Mouse (Mus musculus): ENCODE measurements at regions not wholly inside any gene's neighbourhood (a gene's known extent, or its start where the extent isn't known, plus 50 kb on each side); places are given as distances from the start of the nearest gene placed in this dataset.

DNA sequence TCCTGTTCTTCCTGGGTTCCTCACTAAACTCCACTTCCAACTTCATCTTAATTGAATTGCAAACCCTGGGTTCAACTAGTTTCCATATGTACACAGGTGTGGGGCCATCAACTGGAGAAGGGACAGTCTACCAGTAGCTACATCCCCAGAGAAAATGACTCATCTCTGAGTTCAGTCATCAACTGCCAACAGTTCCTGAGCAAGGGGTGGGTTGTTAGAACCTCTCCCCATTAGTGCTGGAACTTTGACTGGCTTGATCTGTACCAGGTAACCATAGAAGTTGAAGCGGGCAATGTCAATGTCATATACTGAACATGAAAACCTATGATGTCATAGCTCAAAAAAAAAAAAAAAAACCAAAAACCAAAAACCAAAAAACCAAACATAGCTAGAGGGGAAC, 69.8 kb downstream of the Gm21750 start:
- no peak for DNase-seq

DNA sequence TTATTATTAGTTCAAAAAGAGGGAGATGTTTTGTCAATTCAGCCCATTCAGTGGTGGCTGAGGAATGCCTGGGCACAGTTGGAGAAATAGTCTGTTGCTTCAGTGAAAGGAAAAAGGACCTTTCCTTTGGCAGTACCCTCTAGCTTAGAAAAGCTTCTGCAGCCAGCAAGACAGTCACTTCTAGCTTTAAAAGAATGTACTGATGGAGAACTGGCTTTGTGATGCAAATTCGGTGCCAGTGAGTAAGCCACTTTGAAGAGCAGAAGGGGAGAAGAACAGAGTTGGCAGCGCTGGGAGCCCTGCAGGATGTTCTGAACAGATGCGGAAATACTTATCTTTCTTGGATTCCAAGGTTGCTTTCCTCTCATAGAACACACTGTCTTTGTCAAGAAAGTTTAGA, 71.1 kb downstream of the Gm21750 start:
- no peak for DNase-seq

DNA sequence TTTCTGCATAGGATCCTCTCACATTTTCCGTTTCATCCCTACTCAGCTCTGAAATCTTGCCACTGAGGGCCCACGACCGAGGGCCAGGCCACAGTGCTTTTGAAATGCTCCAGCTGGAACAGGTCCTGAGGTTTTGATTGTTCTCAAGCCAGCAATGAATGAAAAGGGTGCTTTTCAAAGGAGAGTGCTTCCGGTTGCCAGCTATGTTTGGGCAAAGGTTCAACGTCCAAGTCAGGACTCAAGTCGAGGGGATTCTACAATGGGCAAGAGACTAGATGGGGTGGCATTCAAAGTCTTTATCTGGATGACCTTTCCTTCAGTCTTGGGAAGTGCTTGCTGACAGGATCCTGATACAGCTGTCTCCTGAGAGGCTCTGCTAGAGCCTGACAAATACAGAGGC, 89.8 kb downstream of the Gm21750 start:
- no peak for DNase-seq

DNA sequence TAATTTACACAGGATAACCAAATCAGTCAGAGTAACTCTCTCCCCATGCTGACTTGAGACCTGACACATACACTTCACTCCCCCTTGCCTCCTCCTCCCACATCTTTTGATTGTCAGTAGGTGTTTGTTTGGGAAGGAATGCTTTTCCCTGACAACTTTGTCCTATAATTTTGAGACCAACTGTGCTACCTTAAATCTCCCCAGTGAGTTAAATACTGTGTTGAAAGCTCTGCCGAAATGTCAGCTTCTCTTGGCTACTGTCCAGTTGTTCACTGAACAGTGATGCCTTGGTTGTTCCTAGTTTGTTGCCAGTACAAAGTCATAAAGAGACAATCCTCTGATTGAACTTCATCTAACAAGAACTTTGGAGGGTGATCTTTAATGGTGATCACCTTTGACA, 99.0 kb downstream of the Gm21750 start:
- no peak for DNase-seq

DNA sequence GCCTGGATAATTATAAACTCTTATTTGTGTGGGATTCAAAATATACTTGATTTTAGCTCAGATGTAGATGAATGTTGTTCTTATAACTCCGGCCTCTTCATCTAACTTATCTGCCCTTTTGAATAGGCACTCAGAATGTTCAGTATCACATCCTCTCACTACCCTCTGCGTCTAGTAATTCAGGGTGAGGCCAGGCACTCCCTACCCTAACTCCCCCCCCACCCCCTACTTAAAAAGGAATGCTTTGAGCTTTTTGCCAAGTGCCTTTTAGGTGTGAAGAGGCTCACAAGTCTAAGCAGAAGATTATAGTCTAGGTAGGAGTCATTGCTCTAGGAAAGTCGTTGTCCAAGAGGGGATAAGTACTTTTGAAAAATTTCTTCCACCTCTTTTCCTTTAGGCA, 111.9 kb downstream of the Gm21750 start:
- DNase-seq, result no peak

DNA sequence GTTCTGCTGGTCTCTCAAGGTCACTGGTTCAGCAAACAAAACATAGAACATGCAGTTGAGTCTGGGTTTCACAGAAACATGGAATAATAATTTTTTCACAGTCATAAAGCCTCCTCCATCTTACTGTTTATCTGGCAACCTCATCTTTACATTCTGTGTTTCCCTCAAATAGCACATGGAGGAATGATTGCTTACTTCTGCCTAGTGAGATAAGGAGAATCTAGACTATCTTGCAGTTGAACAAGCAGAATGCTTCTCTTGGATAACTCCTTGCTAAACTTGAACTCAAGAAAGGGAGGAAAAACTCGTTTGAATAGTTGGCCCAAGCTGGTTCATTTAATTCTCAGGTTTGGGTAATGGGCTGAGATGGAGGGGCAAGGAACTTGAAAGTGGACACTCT, 112.8 kb downstream of the Gm21750 start:
- no peak for DNase-seq

DNA sequence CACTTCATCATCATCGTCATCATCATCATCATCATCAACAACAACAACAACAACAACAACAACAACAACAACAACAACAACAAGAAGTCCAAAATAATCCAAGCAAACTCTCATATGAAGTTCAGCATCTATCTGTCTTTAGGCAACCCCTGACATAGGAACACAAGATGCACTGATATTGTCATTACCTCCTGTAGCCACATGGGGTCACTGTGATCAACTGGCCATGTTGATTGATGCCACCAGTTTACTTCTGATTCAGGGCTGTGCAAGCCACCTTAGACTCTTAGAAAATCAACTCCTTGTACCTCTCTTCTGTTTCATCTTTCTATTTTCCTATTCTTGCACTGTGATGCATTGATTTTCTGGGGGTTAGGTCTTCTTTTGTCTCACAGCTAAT, 115.0 kb downstream of the Gm21750 start:
- DNase-seq, result peak; percentile 5

DNA sequence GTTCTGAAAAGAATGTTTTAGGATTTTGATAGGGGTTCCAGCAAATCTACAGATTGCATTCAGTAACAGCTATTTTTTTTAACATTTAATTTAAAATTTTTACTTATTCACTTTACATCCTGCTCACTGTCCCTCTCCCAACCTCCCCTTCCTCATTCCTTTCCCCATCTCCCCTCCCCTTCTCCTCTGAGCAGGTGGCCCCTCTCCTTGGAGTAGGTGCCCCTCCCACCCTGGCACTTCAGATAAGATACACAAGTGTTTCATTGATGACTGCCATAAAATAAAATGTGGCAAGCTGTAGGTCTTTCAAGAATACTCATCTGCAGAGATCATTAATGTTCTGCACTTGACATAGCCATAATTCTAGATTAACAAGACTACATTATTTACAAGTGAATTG, 146.1 kb downstream of the Gm21750 start:
- DNase-seq, result no peak

DNA sequence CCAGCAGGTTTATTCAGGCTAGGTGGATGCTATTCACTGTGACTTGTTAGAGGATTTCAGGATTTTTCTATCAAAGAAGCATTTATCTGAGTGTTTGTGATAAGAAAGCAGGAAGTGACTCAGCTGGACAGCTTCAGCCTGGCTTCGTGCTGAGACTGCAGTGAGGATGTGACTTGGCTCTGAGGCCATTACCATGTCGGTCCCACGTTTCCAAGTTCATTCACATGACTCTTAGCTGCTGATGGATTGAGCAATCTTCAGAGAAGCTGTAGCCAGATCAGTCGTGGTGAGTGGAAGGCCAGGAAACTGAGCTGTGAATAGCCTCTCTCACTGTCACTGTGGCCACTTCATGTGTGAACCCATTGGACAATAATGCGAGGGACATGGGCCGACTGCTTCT, 177.9 kb downstream of the Gm21750 start:
- DNase-seq, result no peak

DNA sequence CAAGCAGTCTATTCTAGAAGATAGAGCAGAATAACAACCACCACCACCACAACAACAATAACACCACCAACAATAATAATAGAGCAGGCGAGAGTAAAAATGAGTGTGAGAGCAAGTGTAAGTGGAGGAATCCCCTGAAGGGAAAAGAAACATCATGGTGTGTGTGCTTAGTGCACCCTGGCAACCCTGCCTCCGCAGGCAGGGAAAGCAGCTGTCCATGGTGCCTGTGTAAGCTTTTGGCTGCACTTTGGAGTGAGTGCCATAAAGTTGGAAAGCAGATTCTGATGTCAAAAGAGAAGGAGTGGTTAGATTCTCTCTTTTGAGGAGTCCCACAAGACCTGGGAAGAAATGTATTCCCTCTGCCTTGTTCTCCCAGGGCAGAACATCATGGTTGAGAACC, 200.8 kb downstream of the Gm21750 start:
- DNase-seq, result no peak

DNA sequence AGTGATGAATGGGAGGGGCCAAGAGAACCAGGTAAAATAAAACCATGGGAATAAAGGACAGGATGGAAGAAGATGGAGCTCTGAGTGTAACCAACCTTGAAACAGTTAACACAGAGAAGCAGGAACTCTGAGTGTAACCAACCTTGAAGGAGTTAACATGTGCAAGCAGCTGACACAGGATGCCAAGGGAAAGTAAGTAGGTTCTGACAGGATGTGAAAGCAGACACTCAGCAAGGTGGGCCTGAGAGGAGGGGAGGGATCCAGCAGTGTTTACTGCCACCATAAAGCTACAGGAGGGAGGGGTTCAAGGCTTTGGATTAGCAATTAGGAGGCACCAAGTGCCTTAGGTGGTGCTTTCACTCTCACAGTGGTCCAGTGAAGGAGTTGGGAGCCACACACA, 213.3 kb downstream of the Gm21750 start:
- DNase-seq, result no peak

DNA sequence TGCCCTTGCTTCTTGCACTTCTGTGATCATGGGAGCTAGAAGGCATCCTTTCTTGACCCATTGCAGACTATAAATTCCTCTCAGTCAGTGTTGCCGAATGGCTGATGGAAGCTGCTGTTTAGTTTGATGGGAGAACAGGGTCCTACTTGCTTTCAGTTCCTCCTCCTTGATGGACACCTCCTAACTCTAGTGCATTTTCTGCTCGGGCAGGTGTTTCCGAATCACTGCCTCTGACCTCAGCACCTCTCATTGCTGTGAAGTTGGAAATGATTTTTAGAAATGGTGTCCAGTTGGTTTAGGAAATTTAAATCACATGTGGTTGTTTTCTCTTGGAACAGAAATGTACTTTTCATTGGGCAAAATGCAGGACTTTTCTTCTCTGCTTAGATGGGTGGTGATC, 214.9 kb downstream of the Gm21750 start:
- no peak for DNase-seq

DNA sequence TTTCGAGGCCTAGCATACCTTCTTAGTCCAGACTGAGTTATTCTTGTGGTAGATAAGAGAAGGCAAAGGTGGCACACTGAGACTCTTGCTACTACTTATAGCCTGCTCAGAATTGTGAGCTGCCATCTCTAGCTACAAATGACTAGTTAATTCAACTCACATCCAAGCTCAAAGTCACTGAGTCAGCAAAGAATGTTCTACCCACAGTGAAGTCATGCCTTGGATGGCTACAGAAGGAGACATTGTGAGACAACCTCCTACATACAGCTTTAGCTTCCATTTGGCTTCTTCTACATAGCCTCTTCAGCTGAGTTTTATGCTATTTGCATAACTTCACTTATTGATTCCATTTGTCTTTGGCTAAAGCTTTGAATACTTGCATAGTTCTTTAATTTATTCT, 217.2 kb downstream of the Gm21750 start:
- DNase-seq, result no peak

DNA sequence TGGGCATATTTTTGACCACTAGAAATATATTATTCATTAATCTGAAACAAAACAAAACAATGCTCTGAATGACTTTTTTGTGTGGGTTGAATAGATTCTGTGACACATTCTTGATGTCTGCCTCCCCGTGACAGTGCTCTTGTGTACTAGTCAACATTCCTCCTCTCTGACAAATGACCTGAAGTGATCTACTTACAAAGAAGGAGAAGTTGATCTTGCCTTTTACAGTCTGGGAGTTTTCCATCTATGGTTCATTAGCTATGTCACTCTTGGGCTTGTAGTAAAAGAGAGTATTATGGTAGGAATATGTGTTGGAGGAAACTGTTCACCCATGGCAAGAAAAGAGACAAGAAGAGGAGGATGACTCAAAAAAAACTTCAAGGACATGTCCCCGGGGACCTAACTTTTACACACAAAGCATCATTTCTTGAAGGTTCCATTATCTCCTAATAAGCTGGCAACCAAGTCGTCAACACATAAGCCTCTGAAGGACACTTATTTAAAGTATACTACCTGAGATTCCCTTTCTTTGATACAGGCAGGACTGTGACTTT, 217.9 kb downstream of the Gm21750 start:
- no peak for DNase-seq

DNA sequence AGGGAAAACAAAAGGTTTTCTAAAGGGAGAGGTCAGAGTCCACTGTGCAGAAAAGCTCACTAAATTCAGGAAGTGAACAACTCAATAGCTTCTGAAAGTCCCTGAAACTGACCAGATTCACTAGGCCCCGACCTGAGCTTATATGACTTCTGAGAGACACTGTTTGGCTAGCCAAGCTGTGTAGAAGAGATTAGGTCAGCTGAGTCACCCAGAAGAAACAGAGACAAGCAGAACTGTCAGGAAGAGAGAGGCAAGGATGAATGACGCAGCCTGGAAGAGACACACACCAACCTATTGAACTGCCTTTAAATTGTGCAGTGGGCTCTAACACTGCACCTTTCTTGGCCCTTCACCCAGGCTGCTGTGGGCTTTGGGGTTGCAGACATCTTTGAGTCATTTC, 230.4 kb downstream of the Gm21750 start:
- no peak for DNase-seq

DNA sequence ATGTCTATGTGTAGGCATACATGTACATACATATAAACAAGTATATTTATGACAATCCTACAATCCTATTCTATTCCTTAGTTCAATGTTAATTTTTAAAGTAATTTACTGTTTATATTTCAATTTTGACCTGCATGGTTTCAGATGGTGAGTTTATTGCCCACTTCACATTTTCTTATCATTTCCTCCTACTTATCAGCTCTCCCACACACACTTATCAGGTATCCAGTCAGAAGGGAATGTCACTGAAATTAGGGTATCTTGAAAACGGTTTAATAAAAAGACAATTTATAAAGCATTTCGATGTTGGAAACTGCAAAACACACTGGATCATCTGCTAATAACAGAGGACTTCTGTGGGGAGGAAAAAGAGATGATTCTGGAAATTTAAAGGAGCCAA, 233.8 kb downstream of the Gm21750 start:
- no peak for DNase-seq

DNA sequence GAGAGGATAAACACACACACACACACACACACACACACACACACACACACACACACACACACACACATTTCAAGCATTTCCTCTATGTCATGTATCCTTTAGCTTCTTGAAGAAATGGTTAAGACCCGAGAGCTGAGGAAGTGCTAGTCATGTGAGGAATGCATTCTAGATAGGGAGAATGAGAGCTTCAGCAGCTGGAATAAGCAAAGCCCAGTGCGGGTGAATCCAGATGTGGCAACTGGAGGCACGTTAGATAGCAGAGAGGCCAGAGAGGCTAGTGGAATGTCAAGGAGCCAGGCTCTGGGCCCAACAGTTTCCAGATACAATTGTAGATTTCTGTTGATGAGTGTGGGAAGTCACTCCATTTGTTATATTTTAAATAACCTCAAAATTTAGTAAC, 234.2 kb downstream of the Gm21750 start:
- no peak for DNase-seq

DNA sequence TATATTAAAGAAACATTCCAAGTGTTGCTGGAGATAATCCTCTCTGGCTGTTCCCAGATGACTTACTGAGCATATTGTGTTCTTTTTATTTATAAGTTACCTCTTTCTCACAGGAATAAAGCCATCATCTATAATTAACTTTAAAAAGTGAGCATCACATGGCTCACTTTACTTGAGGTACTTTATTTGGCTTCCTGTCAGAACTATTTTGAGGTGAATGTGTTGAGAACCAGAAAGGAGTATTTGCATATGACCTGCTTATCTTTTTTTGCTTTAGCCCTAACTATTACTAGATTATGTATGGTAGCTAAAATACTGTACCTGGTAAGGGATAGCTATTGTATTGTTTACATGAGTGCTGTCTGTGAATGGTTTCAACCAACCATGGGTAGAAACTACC, 238.1 kb downstream of the Gm21750 start:
- DNase-seq, result no peak

DNA sequence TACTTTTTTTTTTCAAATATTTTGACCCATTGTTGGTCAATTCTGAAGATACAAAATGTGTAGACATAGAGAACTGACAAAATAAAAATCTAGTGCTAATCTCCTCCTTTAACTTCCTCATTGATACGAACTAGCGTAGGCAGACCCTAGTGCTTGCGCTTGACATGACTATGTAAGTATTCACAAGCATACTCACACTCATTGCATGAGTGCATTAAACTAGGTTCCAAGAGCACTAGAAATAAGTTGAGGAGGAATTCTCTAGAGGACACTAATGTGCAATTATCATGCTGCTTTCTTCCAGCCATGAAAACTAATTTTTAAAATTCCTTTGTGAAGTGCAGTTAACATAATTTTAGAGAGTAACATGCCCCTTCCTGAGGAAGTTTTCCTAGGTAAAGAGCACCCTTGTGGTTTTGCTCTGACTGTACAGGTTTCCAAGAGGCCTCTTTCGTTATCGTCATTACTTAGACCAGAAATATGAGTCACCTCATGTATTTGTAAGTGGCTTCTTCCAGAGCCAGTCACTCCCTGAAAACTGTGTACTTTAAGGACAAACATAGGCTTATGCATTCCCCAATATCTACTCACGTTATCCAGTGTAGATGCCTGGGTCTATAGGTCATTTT, 241.2 kb downstream of the Gm21750 start:
- no peak for DNase-seq

DNA sequence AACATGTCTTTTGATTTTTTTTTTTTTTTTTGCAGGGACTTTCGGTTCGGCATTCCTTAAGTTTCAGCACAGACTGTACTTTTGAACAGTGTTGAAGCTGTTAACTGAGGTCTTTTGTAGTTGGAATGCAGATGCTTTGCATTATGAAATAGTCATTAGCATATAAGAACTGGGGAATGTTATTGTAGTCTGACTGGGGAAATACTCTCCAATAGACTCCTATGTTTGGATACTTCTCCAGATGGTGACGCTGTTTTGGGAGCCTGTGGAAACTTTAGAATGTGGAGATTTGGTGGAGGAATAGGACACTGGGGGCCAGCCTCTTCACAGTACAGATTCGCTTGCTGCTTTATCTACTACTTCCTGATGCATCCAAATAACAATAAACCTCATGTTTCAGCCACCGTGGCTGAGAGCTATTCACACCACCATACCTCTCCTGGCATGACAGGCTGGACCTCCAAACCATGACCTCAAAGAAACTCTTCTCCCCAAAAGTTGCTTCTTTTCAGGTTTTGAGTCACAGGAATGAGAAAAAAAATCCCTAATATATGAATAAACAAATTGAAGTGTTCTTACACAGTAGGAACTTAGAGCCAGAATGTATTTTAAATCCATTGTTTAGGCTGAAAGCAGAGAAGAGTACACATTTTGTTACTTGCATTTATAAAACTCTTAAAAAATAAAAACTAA, 252.9 kb downstream of the Gm21750 start:
- DNase-seq, result no peak

DNA sequence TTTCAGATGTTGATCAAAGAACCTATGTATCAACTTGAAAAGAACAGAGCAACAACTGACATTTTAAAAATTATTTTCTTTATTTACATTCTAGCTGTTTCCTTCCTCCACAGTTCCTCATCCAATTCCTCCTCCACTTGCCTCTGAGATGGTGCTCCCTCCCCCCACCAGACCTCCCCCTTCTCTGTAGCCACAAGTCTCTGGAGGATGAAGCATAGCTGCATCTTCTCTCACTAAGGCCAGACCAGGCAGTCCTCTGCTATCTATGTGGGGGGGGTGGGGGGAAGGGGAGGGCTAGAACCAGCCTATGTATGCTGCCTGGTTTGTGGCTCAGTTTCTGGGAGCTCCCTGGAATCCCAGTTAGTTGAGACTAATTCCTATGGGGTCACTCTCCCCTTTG, 255.0 kb downstream of the Gm21750 start:
- DNase-seq, result no peak

DNA sequence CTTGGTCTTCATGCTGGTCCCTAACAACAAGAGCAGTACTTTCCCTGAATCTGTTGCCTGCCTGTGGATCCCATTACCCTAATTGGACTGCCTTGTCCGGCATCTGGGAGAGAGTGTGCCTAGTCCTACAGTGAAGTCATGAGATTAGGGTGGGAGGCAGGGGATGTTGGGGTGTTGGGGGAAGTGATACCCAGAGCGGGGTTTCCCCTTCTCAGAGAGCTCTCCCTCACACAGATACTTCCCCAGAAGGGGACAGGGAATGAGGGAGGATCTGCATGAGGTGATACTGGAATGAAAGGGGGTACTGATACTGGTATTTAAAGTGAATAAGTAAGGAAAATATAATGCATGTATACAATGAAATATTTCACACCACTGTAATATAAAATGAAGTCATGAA, 270.1 kb downstream of the Gm21750 start:
- no peak for DNase-seq

DNA sequence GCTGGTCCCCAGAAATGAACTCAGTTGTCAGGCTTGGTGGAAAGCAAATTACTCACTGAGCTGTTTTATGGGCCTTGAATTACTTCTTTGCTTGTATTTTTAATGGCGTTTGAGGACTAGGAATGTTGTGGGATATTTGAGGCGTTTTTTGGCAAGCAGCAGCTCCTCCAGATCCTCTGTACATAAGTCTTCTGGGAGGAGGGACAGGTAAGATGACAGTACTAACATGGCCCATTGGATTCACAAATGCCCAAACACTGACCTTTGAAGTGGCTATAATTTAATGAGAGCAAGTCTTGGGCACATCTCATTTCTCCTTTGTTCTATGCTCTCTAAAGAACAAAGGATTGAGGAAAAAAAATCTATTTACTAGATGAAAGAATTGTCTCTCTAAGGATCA, 286.3 kb downstream of the Gm21750 start:
- no peak for DNase-seq

DNA sequence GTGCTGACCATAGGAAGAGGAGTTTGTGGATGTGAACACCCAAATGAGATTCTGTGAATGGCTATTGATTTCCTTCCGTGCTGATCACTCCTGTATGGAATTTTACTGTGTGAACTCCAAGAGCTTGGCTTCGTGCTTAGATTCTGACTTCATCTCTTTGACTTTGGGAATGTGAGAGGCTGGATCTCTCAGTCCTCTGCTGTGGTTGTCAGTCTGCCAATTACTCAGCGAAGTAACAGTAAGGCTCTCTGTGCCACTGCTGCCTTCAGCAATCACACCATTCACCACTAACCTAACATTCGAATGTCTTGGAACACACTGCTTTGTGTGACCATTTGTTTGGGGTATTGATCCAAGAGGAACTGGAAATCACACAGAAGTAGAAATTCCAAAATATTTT, 291.5 kb downstream of the Gm21750 start:
- no peak for DNase-seq

DNA sequence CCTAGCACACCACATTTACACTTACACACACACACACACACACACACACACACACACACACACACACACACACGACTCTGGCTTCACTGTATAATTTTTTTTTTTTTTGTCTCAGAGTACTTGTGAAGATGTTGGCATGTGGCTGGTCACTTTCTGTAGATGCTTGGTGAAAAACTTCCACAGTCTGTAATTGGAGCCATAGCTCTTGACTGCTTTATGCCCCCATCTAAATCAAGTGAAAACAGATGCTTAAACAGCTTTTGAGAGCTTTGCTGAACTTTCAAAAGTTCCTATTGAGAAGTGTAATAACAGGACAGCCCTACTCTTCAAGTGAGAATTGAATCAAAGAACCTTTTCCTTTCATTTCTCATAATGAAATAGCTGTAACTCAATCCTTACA, 317.7 kb downstream of the Gm21750 start:
- no peak for DNase-seq

All from cerebellum, adult 11 months (tissue).